Mouse (Mus musculus): ENCODE results near the gene Hes6. TPM values are rescaled to one million over a fixed set of nuclear protein-coding genes. Genes with fewer than 3 reads are reported as not detected.

Gene Hes6
- polyA plus RNA-seq, 1 experiment from 2014 or later, result 136 TPM

- Histone ChIP-seq H3K9me3 (no peaks in the 10 kb centered on the region), H3K27me3 (replicated peaks; ENCODE audit: low read depth, poor library complexity, severe bottlenecking) (peaks cover 18% of the 10 kb centered on the region), H3K27ac (replicated peaks) (no peak overlapping the region), H3K4me1 (peaks cover 63% of the 10 kb centered on the region), H3K36me3 (replicated peaks) (0 out of 2 replicates have a peak, but pooled peaks cover 2% of the 10 kb centered on the region), H3K4me3 (no peak overlapping the region)
- whole genome bisulfite sequencing, result 84% methylated on average over 9 of the region's 9 CpGs
- DNase-seq (ENCODE audit: low spot score), result no peak
Observed at GRCm38 (mm10) chr1:91453932-91454331, 40.1 kb upstream of the Hes6 start.

GRCm38 (mm10) chr1:91451547-91452084 is 37.8 kb upstream of the Hes6 start:
- Histone ChIP-seq H3K27ac (replicated peaks) (peak overlapping the region; percentile 30; the same call in 1 of the 2 replicates), H3K27me3 (replicated peaks; ENCODE audit: low read depth, poor library complexity, severe bottlenecking) (no peaks in the 10 kb centered on the region), H3K4me1 (peaks cover 40% of the 10 kb centered on the region), H3K4me3 (no peak overlapping the region), H3K36me3 (replicated peaks) (peaks cover 22% of the 10 kb centered on the region), H3K9me3 (peaks cover 9% of the 10 kb centered on the region; the same call in 1 of the 2 replicates)
- 71% methylated on average over 5 of the region's 5 CpGs for WGBS
- DNase-seq (ENCODE audit: low spot score), result no peak

GRCm38 (mm10) chr1:91450851-91451250 is 37.0 kb upstream of the Hes6 start:
- WGBS, result 92% methylated on average over 5 of the region's 5 CpGs

GRCm38 (mm10) chr1:91448688-91449087 is 34.9 kb upstream of the Hes6 start:
- no peak for DNase-seq (ENCODE audit: low spot score)
- 94% methylated on average over 10 of the region's 10 CpGs for WGBS
- Histone ChIP-seq H3K36me3 (replicated peaks) (peaks cover 22% of the 10 kb centered on the region), H3K4me1 (peaks cover 11% of the 10 kb centered on the region; the same call in 1 of the 2 replicates), H3K27ac (replicated peaks) (no peak overlapping the region), H3K4me3 (no peak overlapping the region), H3K27me3 (replicated peaks; ENCODE audit: low read depth, poor library complexity, severe bottlenecking) (no peaks in the 10 kb centered on the region), H3K9me3 (peaks cover 9% of the 10 kb centered on the region; the same call in 1 of the 2 replicates)

More at GRCm38 (mm10) chr1:91450851-91451250, 37.0 kb upstream of the Hes6 start:
- H3K36me3 ChIP-seq (replicated peaks), result peaks cover 22% of the 10 kb centered on the region
- peaks cover 9% of the 10 kb centered on the region; the same call in 1 of the 2 replicates for H3K9me3 ChIP-seq
- H3K4me3 ChIP-seq, result no peak overlapping the region
- H3K27ac ChIP-seq (replicated peaks), result no peak overlapping the region
- no peak for DNase-seq (ENCODE audit: low spot score)
- no peaks in the 10 kb centered on the region for H3K27me3 ChIP-seq (replicated peaks; ENCODE audit: low read depth, poor library complexity, severe bottlenecking)
- H3K4me1 ChIP-seq, result peaks cover 32% of the 10 kb centered on the region

- H3K4me3 ChIP-seq, result no peak overlapping the region
- H3K9me3 ChIP-seq, result peaks cover 9% of the 10 kb centered on the region; the same call in 1 of the 2 replicates
- H3K4me1 ChIP-seq, result peaks cover 8% of the 10 kb centered on the region
- WGBS, result 94% methylated on average over 4 of the region's 4 CpGs
- H3K36me3 ChIP-seq (replicated peaks), result peaks cover 22% of the 10 kb centered on the region
- no peaks in the 10 kb centered on the region for H3K27me3 ChIP-seq (replicated peaks; ENCODE audit: low read depth, poor library complexity, severe bottlenecking)
- DNase-seq (ENCODE audit: low spot score), result no peak
- H3K27ac ChIP-seq (replicated peaks), result no peak overlapping the region
Observed at GRCm38 (mm10) chr1:91446511-91446910, 32.7 kb upstream of the Hes6 start.

- DNase-seq (ENCODE audit: low spot score), result no peak
Observed at GRCm38 (mm10) chr1:91446060-91446459, 32.2 kb upstream of the Hes6 start.

GRCm38 (mm10) chr1:91444841-91445830 is 31.3 kb upstream of the Hes6 start:
- Histone ChIP-seq H3K27me3 (replicated peaks; ENCODE audit: low read depth, poor library complexity, severe bottlenecking) (no peaks in the 10 kb centered on the region), H3K4me3 (no peak overlapping the region), H3K9me3 (peaks cover 9% of the 10 kb centered on the region; the same call in 1 of the 2 replicates), H3K36me3 (replicated peaks) (peaks cover 22% of the 10 kb centered on the region), H3K4me1 (peaks cover 6% of the 10 kb centered on the region), H3K27ac (replicated peaks) (no peak overlapping the region)
- no peak for DNase-seq (ENCODE audit: low spot score)
- WGBS, result 90% methylated on average over 17 of the region's 17 CpGs

More at GRCm38 (mm10) chr1:91446060-91446459, 32.2 kb upstream of the Hes6 start:
- Histone ChIP-seq H3K9me3 (peaks cover 9% of the 10 kb centered on the region; the same call in 1 of the 2 replicates), H3K4me3 (no peak overlapping the region), H3K4me1 (peaks cover 6% of the 10 kb centered on the region), H3K27ac (replicated peaks) (no peak overlapping the region), H3K36me3 (replicated peaks) (peaks cover 22% of the 10 kb centered on the region), H3K27me3 (replicated peaks; ENCODE audit: low read depth, poor library complexity, severe bottlenecking) (no peaks in the 10 kb centered on the region)
- WGBS, result 86% methylated on average over 8 of the region's 8 CpGs

GRCm38 (mm10) chr1:91442350-91442990 is 28.6 kb upstream of the Hes6 start:
- 75% methylated on average over 7 of the region's 7 CpGs for WGBS
- DNase-seq (ENCODE audit: low spot score), result no peak
- no peak overlapping the region for H3K4me3 ChIP-seq
- no peaks in the 10 kb centered on the region for H3K27me3 ChIP-seq (replicated peaks; ENCODE audit: low read depth, poor library complexity, severe bottlenecking)
- 0 out of 2 replicates have a peak overlapping the region, but pooled peaks have one; percentile 0 for H3K27ac ChIP-seq (replicated peaks)
- peaks cover 5% of the 10 kb centered on the region; the same call in 1 of the 2 replicates for H3K9me3 ChIP-seq
- peaks cover 6% of the 10 kb centered on the region for H3K36me3 ChIP-seq (replicated peaks)
- peaks cover 6% of the 10 kb centered on the region for H3K4me1 ChIP-seq

- Histone ChIP-seq H3K4me3 (no peak overlapping the region), H3K9me3 (no peaks in the 10 kb centered on the region), H3K27me3 (replicated peaks; ENCODE audit: low read depth, poor library complexity, severe bottlenecking) (no peaks in the 10 kb centered on the region), H3K36me3 (replicated peaks) (no peaks in the 10 kb centered on the region; the same call in 1 of the 2 replicates), H3K4me1 (peaks cover 6% of the 10 kb centered on the region), H3K27ac (replicated peaks) (no peak overlapping the region; the same call in 1 of the 2 replicates)
- no peak for DNase-seq (ENCODE audit: low spot score)
- WGBS, result 94% methylated on average over 3 of the region's 3 CpGs
Observed at GRCm38 (mm10) chr1:91441855-91442254, 28.0 kb upstream of the Hes6 start.

GRCm38 (mm10) chr1:91439776-91440175 is 25.9 kb upstream of the Hes6 start:
- no peaks in the 10 kb centered on the region for H3K9me3 ChIP-seq
- H3K36me3 ChIP-seq (replicated peaks), result no peaks in the 10 kb centered on the region
- WGBS, result 88% methylated on average over 8 of the region's 8 CpGs
- no peaks in the 10 kb centered on the region for H3K27me3 ChIP-seq (replicated peaks; ENCODE audit: low read depth, poor library complexity, severe bottlenecking)
- H3K4me3 ChIP-seq, result no peak overlapping the region
- H3K27ac ChIP-seq (replicated peaks), result no peak overlapping the region
- no peak for DNase-seq (ENCODE audit: low spot score)
- H3K4me1 ChIP-seq, result peaks cover 10% of the 10 kb centered on the region

GRCm38 (mm10) chr1:91437573-91437972 is 23.7 kb upstream of the Hes6 start:
- WGBS, result 92% methylated on average over 7 of the region's 7 CpGs
- no peak for DNase-seq (ENCODE audit: low spot score)
- Histone ChIP-seq H3K9me3 (no peaks in the 10 kb centered on the region), H3K27me3 (replicated peaks; ENCODE audit: low read depth, poor library complexity, severe bottlenecking) (no peaks in the 10 kb centered on the region), H3K27ac (replicated peaks) (no peak overlapping the region), H3K4me1 (peaks cover 4% of the 10 kb centered on the region), H3K4me3 (no peak overlapping the region), H3K36me3 (replicated peaks) (no peaks in the 10 kb centered on the region)

GRCm38 (mm10) chr1:91437083-91437400 is 23.2 kb upstream of the Hes6 start:
- H3K36me3 ChIP-seq (replicated peaks), result no peaks in the 10 kb centered on the region
- no peak overlapping the region for H3K27ac ChIP-seq (replicated peaks)
- H3K27me3 ChIP-seq (replicated peaks; ENCODE audit: low read depth, poor library complexity, severe bottlenecking), result no peaks in the 10 kb centered on the region
- H3K9me3 ChIP-seq, result no peaks in the 10 kb centered on the region
- no peak overlapping the region for H3K4me3 ChIP-seq
- peaks cover 4% of the 10 kb centered on the region for H3K4me1 ChIP-seq
- 90% methylated on average over 3 of the region's 3 CpGs for WGBS
- DNase-seq (ENCODE audit: low spot score), result no peak

All from embryonic facial prominence, embryonic 10.5 days (tissue).